Mouse (Mus musculus) forebrain, embryonic 11.5 days (tissue): ENCODE measurements around the gene Wnt9a. TPM values are rescaled to one million over a fixed set of nuclear protein-coding genes. Genes with fewer than 3 reads are reported as not detected.

Source experiments
- ATAC-seq: fragments of 200-750 bp; cut with Nextera tagmentation; replicated peaks from 2 replicates; pipeline ENCODE4 v1.8.0; 2017; ENCODE audit warnings: moderate TSS enrichment; ENCODE audit not compliant: low FRiP score
- DNase-seq: peaks from one replicate; pipeline ENCODE4 v3.0.0-alpha.2; 2017; ENCODE audit warnings: low spot score
- H3K27ac ChIP-seq: fragments of 300-500 bp; sonication (generic); 2 replicates; pipeline ENCODE4 v1.5.1; 2014; ENCODE audit warnings: low read depth, low read length
- H3K27me3 ChIP-seq: fragments of 300-500 bp; sonication (generic); 2 replicates; pipeline ENCODE4 v1.6.1; 2014; ENCODE audit warnings: mild to moderate bottlenecking, low read length, mixed read lengths; ENCODE audit not compliant: control insufficient read depth, insufficient read depth
- H3K36me3 ChIP-seq: fragments of 300-500 bp; sonication (generic); 2 replicates; pipeline ENCODE4 v1.6.1; 2014; ENCODE audit warnings: mild to moderate bottlenecking, low read length, moderate library complexity, mixed read lengths; ENCODE audit not compliant: control insufficient read depth, insufficient read depth
- H3K4me1 ChIP-seq: fragments of 300-500 bp; sonication (generic); replicated peaks from 2 replicates; pipeline ENCODE4 v1.6.1; 2014; ENCODE audit warnings: low read length, mixed read lengths; ENCODE audit not compliant: control insufficient read depth, insufficient read depth
- H3K4me2 ChIP-seq: fragments of 300-500 bp; sonication (generic); 2 replicates; pipeline ENCODE4 v1.6.1; 2014; ENCODE audit warnings: low read depth, mild to moderate bottlenecking, low read length, moderate library complexity, mixed read lengths; ENCODE audit not compliant: severe bottlenecking
- H3K4me3 ChIP-seq: fragments of 300-500 bp; sonication (generic); 2 replicates; pipeline ENCODE4 v1.5.1; 2014; ENCODE audit warnings: low read depth, low read length
- H3K9ac ChIP-seq: fragments of 300-500 bp; sonication (generic); 2 replicates; pipeline ENCODE4 v1.6.1; 2014; ENCODE audit warnings: low read length
- H3K9me3 ChIP-seq: fragments of 300-500 bp; sonication (generic); 2 replicates; pipeline ENCODE4 v1.6.1; 2016; ENCODE audit warnings: low read length, mixed read lengths; ENCODE audit not compliant: control insufficient read depth
- WGBS: fragments of 180-500 bp; shearing (Covaris S2); extraction: QIAGEN DNeasy Blood & Tissue Kit; methylation state at CpG from one replicate; pipeline ENCODE4 v1.1.7; 2014; 5-methylcytosine and 5-hydroxymethylcytosine counted together
- polyA plus RNA-seq: library from polyadenylated mRNA; unstranded; fragments of >200 nt; fragmentation: Nextera tagmentation; extraction: Ambion mirVana; gene quantifications from 2 replicates; pipeline ENCODE4 v1.2.1, GENCODE M21; 2014

Gene Wnt9a
- polyA plus RNA-seq, 1 experiment from 2014 or later, result 4.3 TPM

DNA sequence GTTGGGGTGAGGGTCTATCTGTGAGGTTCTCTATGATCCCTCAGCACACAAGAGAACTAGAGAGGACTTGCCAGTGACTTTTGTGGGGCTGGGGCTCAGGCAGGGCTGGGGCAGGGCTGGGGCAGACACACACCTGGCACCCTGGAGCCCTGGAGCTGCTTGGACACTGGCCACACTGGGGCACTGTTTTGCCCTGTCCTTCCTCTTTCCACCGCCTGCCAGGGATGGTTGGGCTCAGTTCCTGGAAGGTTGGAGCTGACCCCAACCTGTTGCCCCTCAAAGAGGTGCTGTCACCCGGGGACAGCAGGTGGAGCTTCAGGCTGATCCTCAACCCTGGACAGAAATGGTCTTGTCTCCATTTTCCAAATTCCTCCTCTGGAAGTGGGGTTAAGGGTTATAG, 29.2 kb downstream of the Wnt9a start:
- Histone ChIP-seq H3K9me3 (no peaks in the 10 kb centered on the region), H3K9ac (no peak overlapping the region), H3K27ac (no peak overlapping the region), H3K4me1 (peaks cover 3% of the 10 kb centered on the region; the same call in 1 of the 2 replicates), H3K36me3 (no peaks in the 10 kb centered on the region), H3K27me3 (peaks cover 2% of the 10 kb centered on the region), H3K4me3 (no peak overlapping the region), H3K4me2 (no peak overlapping the region)
- DNase-seq, result no peak
- WGBS, result 69% methylated on average over 2 of the region's 2 CpGs
- ATAC-seq, result no peak

DNA sequence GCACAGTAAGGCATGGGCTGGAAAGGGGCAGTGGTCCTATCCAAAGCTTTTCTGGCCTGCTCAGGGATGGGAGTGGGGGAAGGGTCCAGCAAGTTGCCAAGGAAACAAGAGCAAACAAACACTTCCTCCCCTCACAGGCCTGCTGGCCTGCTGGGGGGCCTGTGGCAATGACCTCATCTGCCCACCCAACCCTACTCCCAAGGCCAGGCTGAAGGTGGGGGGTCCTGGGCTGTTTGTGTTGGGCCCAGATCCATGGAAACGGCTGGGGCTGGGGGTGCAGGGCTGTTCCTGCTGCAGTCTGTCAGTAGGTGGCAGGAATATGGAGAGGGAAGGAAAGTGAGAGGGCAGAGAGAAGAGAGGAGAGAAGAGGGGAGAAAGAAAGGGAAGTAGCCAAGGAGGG, 29.7 kb downstream of the Wnt9a start:
- no peak overlapping the region for H3K27ac ChIP-seq
- no peak overlapping the region for H3K9ac ChIP-seq
- H3K4me2 ChIP-seq, result no peak overlapping the region
- H3K36me3 ChIP-seq, result no peaks in the 10 kb centered on the region
- H3K4me3 ChIP-seq, result no peak overlapping the region
- DNase-seq (peak; percentile 68), ATAC-seq (no peak)
- H3K4me1 ChIP-seq, result peaks cover 3% of the 10 kb centered on the region; the same call in 1 of the 2 replicates
- no peaks in the 10 kb centered on the region for H3K9me3 ChIP-seq
- peaks cover 2% of the 10 kb centered on the region for H3K27me3 ChIP-seq
- 0% methylated on average over 1 of the region's 1 CpGs for WGBS

DNA sequence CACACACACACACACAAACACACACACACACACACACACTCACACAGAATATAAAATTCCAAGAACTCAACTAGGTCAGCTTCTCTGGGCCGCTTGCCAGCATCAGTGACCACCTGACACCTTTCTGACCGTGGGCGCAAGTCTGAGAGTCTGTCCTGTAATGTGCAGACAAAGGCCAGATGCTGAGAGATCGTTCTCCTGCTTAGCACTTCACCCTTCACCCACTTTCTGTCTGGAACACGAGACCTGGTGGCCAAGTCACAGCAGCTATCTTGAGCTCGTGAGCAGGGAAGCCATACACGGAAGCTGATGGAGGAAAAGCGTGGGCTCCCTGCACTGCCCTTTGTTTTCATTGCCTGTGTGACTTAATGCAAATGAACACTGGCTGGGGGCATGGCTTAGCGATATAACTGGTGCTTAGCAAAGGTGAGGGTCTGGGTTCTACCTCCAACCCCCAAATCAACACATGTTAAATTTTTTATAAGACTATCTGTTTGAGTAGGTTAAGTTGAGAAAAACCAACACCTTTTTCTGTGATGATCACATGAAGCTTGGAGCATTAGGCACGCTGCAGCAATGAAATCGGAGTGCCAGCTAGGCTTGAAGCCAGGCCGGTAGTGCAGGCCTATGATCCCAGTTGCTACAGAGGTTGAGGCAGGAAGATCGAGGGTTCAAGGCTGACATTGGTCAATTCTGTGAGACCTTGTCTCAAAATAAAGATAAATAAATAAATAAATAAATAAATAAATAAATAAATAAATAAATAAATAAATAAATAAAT, 31.4 kb downstream of the Wnt9a start:
- H3K27me3 ChIP-seq, result peaks cover 2% of the 10 kb centered on the region; the same call in 1 of the 2 replicates
- no peak overlapping the region for H3K4me3 ChIP-seq
- ATAC-seq (no peak), DNase-seq (no peak)
- 73% methylated on average over 13 of the region's 13 CpGs for WGBS
- H3K27ac ChIP-seq, result no peak overlapping the region
- peaks cover 3% of the 10 kb centered on the region; the same call in 1 of the 2 replicates for H3K4me1 ChIP-seq
- no peak overlapping the region for H3K4me2 ChIP-seq
- no peaks in the 10 kb centered on the region for H3K9me3 ChIP-seq
- H3K36me3 ChIP-seq, result no peaks in the 10 kb centered on the region
- no peak overlapping the region for H3K9ac ChIP-seq

DNA sequence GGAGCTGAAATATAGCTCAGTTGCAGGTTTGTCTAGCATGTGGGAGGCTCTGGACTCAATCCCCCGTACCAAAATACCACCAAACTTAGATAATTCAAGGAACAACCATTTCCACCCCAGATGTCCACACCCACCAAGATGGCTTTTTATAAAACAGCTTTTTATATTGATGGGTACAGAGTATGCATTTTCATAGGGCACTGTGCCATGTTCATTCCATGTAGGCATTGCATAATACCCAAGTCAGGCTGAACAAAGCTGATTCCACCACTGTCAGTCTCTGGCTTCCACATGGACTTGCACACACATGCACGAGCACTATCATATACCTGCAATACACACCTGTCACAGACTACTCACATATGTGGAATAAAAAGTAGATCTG, 32.0 kb downstream of the Wnt9a start:
- no peak overlapping the region for H3K27ac ChIP-seq
- no peak overlapping the region for H3K9ac ChIP-seq
- DNase-seq, result no peak
- ATAC-seq, result no peak
- H3K27me3 ChIP-seq, result peaks cover 2% of the 10 kb centered on the region; the same call in 1 of the 2 replicates
- H3K36me3 ChIP-seq, result no peaks in the 10 kb centered on the region
- no peak overlapping the region for H3K4me2 ChIP-seq
- 85% methylated on average over 2 of the region's 2 CpGs for WGBS
- no peaks in the 10 kb centered on the region for H3K9me3 ChIP-seq
- no peak overlapping the region for H3K4me3 ChIP-seq
- peaks cover under 1% of the 10 kb centered on the region; the same call in 1 of the 2 replicates for H3K4me1 ChIP-seq

DNA sequence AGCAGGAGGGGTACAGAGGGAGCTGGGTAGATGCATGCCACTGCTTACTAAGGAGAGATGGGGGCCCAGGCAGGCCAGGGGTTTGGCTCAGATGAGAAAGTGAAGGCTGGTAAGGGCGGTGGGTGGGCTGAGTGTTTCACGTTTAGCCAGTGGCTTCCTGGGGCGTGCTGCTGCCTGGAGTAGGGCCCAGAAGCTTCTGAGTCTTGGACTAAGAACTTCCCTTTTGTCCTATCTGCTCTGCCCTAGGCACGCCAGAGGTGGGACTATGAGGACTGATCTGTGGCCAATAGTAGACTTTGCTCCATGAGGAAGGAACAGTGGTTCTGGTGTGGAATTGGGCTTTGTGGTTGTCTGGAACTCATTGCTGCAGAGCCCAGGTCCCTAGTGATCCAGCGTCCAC, 36.2 kb downstream of the Wnt9a start:
- Histone ChIP-seq H3K4me2 (no peak overlapping the region), H3K36me3 (no peaks in the 10 kb centered on the region), H3K4me3 (no peak overlapping the region), H3K27me3 (no peaks in the 10 kb centered on the region), H3K9ac (no peak overlapping the region), H3K9me3 (no peaks in the 10 kb centered on the region), H3K27ac (no peak overlapping the region), H3K4me1 (no peaks in the 10 kb centered on the region)
- ATAC-seq (no peak), DNase-seq (no peak)
- 73% methylated on average over 5 of the region's 5 CpGs for WGBS

DNA sequence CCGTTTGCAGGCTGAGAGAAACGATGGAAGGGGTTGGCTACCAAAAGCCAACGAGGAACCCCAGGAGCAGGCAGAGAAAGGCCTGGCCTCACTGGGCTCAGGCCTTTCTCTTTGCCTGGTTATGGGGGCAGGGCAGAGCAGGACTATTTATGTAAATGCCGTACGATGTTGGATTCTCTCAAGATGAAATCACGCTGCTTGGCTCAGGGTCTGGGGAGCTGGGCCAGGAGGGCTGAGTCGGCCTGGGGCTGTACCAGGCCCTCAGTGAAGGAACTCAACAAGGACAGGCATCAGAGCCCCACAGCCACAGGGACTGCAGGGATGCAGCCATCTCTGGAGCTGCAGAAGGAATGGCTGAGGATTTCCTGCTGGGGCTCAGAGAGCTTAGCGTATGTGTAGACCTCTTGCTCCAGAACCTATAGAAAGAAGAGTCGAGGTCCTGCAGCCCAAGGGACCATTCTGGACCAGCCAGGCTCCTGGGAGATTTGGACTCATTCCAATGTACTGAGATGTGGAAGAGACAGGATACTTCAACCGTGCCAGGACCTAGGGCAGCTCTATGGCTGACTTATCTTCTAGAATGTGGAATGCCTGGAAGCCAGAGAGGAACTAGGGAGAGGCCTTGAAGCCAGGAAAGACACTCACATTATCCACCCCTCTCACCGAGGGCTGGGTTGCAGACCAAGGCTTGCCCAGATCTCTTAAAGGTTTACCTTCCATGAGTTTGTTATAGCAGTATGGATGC, 39.6 kb downstream of the Wnt9a start:
- Histone ChIP-seq H3K9me3 (no peaks in the 10 kb centered on the region), H3K27me3 (no peaks in the 10 kb centered on the region), H3K4me2 (no peak overlapping the region), H3K4me1 (no peaks in the 10 kb centered on the region), H3K4me3 (no peak overlapping the region), H3K36me3 (no peaks in the 10 kb centered on the region), H3K27ac (no peak overlapping the region), H3K9ac (no peak overlapping the region)
- no peak for ATAC-seq
- no peak for DNase-seq
- 80% methylated on average over 11 of the region's 11 CpGs for WGBS

DNA sequence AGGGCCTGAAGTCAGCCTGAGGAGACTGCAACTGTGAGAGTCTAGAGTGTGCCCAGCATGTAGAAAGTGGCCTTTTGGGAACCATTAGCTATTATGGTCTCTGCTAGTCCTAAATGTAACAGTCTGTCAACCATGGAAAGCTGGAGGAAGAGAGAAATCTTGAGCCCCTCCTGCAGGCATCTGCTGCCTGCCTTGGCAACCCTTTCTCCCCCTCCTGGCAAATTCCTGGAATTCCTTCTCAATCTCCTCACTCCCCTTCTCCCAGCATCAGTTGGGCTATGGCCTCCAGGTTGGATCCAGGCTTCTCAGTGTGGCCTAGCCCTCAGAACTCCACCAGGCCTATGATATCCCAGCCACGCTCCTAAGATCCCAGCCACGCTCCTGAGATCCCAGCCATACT, 43.6 kb downstream of the Wnt9a start:
- Histone ChIP-seq H3K36me3 (no peaks in the 10 kb centered on the region), H3K27me3 (no peaks in the 10 kb centered on the region), H3K27ac (no peak overlapping the region), H3K4me3 (no peak overlapping the region), H3K9ac (no peak overlapping the region), H3K4me1 (no peaks in the 10 kb centered on the region), H3K9me3 (no peaks in the 10 kb centered on the region), H3K4me2 (no peak overlapping the region)
- ATAC-seq (no peak), DNase-seq (no peak)
- 81% methylated on average over 2 of the region's 2 CpGs for WGBS

DNA sequence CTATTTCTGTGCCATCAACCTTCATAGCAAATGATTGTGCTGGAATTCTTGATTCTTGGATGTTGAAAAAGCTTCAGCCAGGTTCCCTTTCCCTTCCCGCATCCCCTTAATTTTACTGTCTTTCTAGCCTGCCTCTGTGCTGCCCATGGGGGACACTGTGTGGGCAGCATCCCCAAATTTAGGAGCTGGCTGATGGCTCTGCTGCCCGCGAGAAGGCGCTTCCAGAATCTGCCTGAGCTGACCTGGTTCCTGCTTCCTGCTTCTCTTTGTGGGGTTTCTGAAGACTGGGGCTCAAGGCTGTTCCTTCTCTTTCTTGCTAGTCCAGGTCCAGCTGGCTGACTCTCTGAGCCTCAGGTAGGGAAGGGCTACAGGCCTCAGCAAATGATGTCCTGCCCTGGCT, 48.1 kb downstream of the Wnt9a start:
- H3K4me3 ChIP-seq, result no peak overlapping the region
- H3K27me3 ChIP-seq, result no peaks in the 10 kb centered on the region
- H3K9me3 ChIP-seq, result no peaks in the 10 kb centered on the region
- DNase-seq, result no peak
- H3K36me3 ChIP-seq, result no peaks in the 10 kb centered on the region
- no peak overlapping the region for H3K27ac ChIP-seq
- ATAC-seq, result no peak
- H3K4me1 ChIP-seq, result no peaks in the 10 kb centered on the region
- H3K4me2 ChIP-seq, result no peak overlapping the region
- 87% methylated on average over 4 of the region's 4 CpGs for WGBS
- H3K9ac ChIP-seq, result no peak overlapping the region
